In genomic region chr4:96525772-96526171, GRCm38 (mm10) we compare ENCODE assay signal across 13 mouse cellular contexts. TPM values are rescaled to one million over a fixed set of nuclear protein-coding genes. Genes with fewer than 3 reads are reported as not detected.
A peak's percentile ranks its signal among the peaks of the same experiment; 100 is the strongest.
DNase-seq lines count a peak whose midpoint lies in the region; ATAC-seq lines count a peak whose summit lies in the region.
"Had no signal": no experiment of that assay in that cellular context is flagged by ENCODE, and none has a peak within 500 bp of the region (broad histone marks: within the 10 kb centered on the region; RNA-seq: fewer than 3 reads in every experiment).

No protein-coding gene starts in this region.

- H3K27me3 ChIP-seq in hindbrain, embryonic 11.5 days (ENCODE audit: control insufficient read depth, insufficient read depth, low read length) = no peaks in the 10 kb centered on the region
- H3K27me3 ChIP-seq in hindbrain, embryonic 14.5 days (ENCODE audit: control insufficient read depth, insufficient read depth, low read length) = no peaks in the 10 kb centered on the region
- no peaks in the 10 kb centered on the region for H3K27me3 ChIP-seq in embryonic facial prominence, embryonic 10.5 days (replicated peaks; ENCODE audit: low read depth, poor library complexity, severe bottlenecking)

- ATAC-seq in hindbrain, embryonic 11.5 days (ENCODE audit: low FRiP score) = no peak
- no peak for ATAC-seq in hindbrain, embryonic 14.5 days (ENCODE audit: low FRiP score)

- WGBS in hindbrain, embryonic 11.5 days = 22% methylated on average over 1 of the region's 1 CpGs
- WGBS in hindbrain, embryonic 14.5 days = 21% methylated on average over 1 of the region's 1 CpGs
- WGBS in embryonic facial prominence, embryonic 10.5 days = 33% methylated on average over 1 of the region's 1 CpGs

- no peaks in the 10 kb centered on the region for H3K4me1 ChIP-seq in hindbrain, embryonic 11.5 days (replicated peaks; ENCODE audit: control insufficient read depth, insufficient read depth, low read length)
- no peaks in the 10 kb centered on the region for H3K4me1 ChIP-seq in hindbrain, embryonic 14.5 days (replicated peaks; ENCODE audit: control insufficient read depth, insufficient read depth, low read length)
- no peaks in the 10 kb centered on the region for H3K4me1 ChIP-seq in embryonic facial prominence, embryonic 10.5 days
- H3K4me1 ChIP-seq: forebrain, embryonic 10.5 days had no signal

- H3K36me3 ChIP-seq in hindbrain, embryonic 11.5 days (ENCODE audit: control insufficient read depth, insufficient read depth, low read length) = no peaks in the 10 kb centered on the region
- H3K36me3 ChIP-seq in hindbrain, embryonic 14.5 days (replicated peaks; ENCODE audit: control insufficient read depth, insufficient read depth) = peaks cover 9% of the 10 kb centered on the region; the same call in 1 of the 2 replicates
- H3K36me3 ChIP-seq in embryonic facial prominence, embryonic 10.5 days (replicated peaks) = peaks cover 11% of the 10 kb centered on the region; the same call in 1 of the 2 replicates
- H3K36me3 ChIP-seq: forebrain, embryonic 10.5 days had no signal

- H3K27ac ChIP-seq in hindbrain, embryonic 11.5 days (ENCODE audit: low read depth, low read length) = no peak overlapping the region
- no peak overlapping the region for H3K27ac ChIP-seq in hindbrain, embryonic 14.5 days
- no peak overlapping the region for H3K27ac ChIP-seq in embryonic facial prominence, embryonic 10.5 days (replicated peaks)
- H3K27ac ChIP-seq: forebrain, embryonic 10.5 days had no signal

- peak; percentile 5 for DNase-seq in hindbrain, embryonic 11.5 days (ENCODE audit: low spot score)
- DNase-seq in hindbrain, embryonic 14.5 days (ENCODE audit: low spot score) = no peak
- DNase-seq in 416B (ENCODE audit: low read depth) (peak; percentile 8), NIH3T3 (ENCODE audit: low read depth) (peak; percentile 30)
- DNase-seq in kidney, postnatal 25 days = peak; percentile 42 to 57
- no peak for DNase-seq in embryonic facial prominence, embryonic 10.5 days (ENCODE audit: low spot score)
- no peak for DNase-seq in frontal cortex, postnatal 25 days (ENCODE audit: low spot score in 2 of 2)
- DNase-seq: cerebellum, adult 9-11 months; right cerebral cortex, postnatal 4 days; thymus, postnatal 4 days had no signal

- H3K9ac ChIP-seq in hindbrain, embryonic 11.5 days (ENCODE audit: low read depth, low read length) = no peak overlapping the region
- H3K9ac ChIP-seq in hindbrain, embryonic 14.5 days = no peak overlapping the region

- no peaks in the 10 kb centered on the region for H3K9me3 ChIP-seq in hindbrain, embryonic 11.5 days (ENCODE audit: control insufficient read depth, low read length)
- H3K9me3 ChIP-seq in hindbrain, embryonic 14.5 days (ENCODE audit: control insufficient read depth, low read length) = no peaks in the 10 kb centered on the region
- no peaks in the 10 kb centered on the region for H3K9me3 ChIP-seq in embryonic facial prominence, embryonic 10.5 days
- H3K9me3 ChIP-seq: forebrain, embryonic 10.5 days had no signal

- H3K4me3 ChIP-seq in hindbrain, embryonic 11.5 days (ENCODE audit: low read depth, low read length) = no peak overlapping the region
- no peak overlapping the region for H3K4me3 ChIP-seq in hindbrain, embryonic 14.5 days (replicated peaks; ENCODE audit: low read length)
- H3K4me3 ChIP-seq in embryonic facial prominence, embryonic 10.5 days = no peak overlapping the region
- H3K4me3 ChIP-seq: forebrain, embryonic 10.5 days had no signal

- no peak overlapping the region for H3K4me2 ChIP-seq in hindbrain, embryonic 11.5 days (replicated peaks; ENCODE audit: low read depth, low read length)
- H3K4me2 ChIP-seq in hindbrain, embryonic 14.5 days (replicated peaks) = no peak overlapping the region

RNA-seq across cellular contexts. Expression of gene Cyp2j8, which starts 18.6 kb away (rescaled TPM):
- not detected in 2 replicates for polyA plus RNA-seq in hindbrain, embryonic 11.5 days (2014; fragmentation: Nextera tagmentation; extraction: Ambion mirVana)
- not detected in 2 replicates for polyA plus RNA-seq in hindbrain, embryonic 14.5 days (2014; fragmentation: Nextera tagmentation; extraction: Ambion mirVana)
- polyA plus RNA-seq in embryonic facial prominence, embryonic 10.5 days (2016; fragmentation: Nextera tagmentation; extraction: Ambion mirVana) = not detected in 2 replicates
- polyA plus RNA-seq: forebrain, embryonic 10.5 days; heart, postnatal 0 days; liver, embryonic 16.5 days had no signal

RNA-seq across cellular contexts. Expression of gene Cyp2j6, which starts 27.7 kb away (rescaled TPM):
- 4.4 and 5.2 TPM in 2 replicates for polyA plus RNA-seq in hindbrain, embryonic 11.5 days (2014; fragmentation: Nextera tagmentation; extraction: Ambion mirVana)
- 6.1 and 6.5 TPM in 2 replicates for polyA plus RNA-seq in hindbrain, embryonic 14.5 days (2014; fragmentation: Nextera tagmentation; extraction: Ambion mirVana)
- 4.4 and 5.2 TPM in 2 replicates for polyA plus RNA-seq in embryonic facial prominence, embryonic 10.5 days (2016; fragmentation: Nextera tagmentation; extraction: Ambion mirVana)

Comparison
In these comparisons a context has a peak if more than half of its experiments do, and no peak if none do; other contexts are left out.
1. DNase-seq: peak in hindbrain, embryonic 11.5 days (single experiment), 416B (single experiment), NIH3T3 (single experiment) and kidney, postnatal 25 days (2 of 2); none in hindbrain, embryonic 14.5 days (single experiment), embryonic facial prominence, embryonic 10.5 days (single experiment) and frontal cortex, postnatal 25 days (0 of 2).